Mouse (Mus musculus): ENCODE data around the gene Spdye4a.

GRCm38 (mm10) chr5:143244926-143245325 lies 18.2 kb upstream of the Spdye4a start:
- TF ChIP-seq CTCF (IDR thresholded peaks at IDR 0.05; ENCODE audit: low read depth, low read length): no peak
- TF ChIP-seq POLR2A (IDR thresholded peaks at IDR 0.05; ENCODE audit: extremely low read depth, insufficient read depth, low read length): no peak

Measured in liver, adult 2 months (tissue).